Mouse (Mus musculus) retina, adult 2 months (tissue): Measurements from ENCODE around the gene 1700084M14Rik.
"Not testable (repeated sequence)": the region's sequence is repeated elsewhere in the genome, so short reads cannot be mapped to it uniquely, and the experiment has no call there.

ENCODE experiments used
- DNase-seq: peaks from one replicate; pipeline ENCODE4 v3.0.0-alpha.2; 2012; ENCODE audit warnings: low read depth, low spot score

The 1700084M14Rik gene

DNA sequence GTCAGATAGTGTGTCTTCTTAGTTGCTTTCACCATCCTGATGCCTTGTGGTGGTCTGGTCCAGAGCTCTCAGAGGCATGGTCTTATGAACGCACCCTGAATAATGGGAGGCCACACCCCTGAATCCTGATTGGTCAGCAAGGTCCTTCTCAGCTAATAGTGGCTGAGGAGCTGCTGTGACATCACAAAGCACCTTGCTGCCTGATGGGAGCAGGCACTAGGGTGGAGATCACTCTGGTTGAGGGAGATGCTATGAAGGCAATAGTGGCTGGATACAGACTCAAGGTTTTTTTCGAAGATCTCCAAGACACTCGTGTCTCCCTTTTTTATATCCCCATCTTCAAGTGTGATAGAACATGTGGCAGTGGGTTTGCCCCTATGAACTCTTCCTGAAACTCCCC lies at the start of gene 1700084M14Rik:
Gene 1700084M14Rik, minus strand, starts transcription at position 101 of the 400 bp plus-strand sequence.
- not testable (repeated sequence) for DNase-seq
